Mouse (Mus musculus) embryonic facial prominence, embryonic 10.5 days (tissue): ENCODE measurements around the gene Mid1. TPM values are rescaled to one million over a fixed set of nuclear protein-coding genes. Genes with fewer than 3 reads are reported as not detected.
"Not testable (repeated sequence)": the region's sequence is repeated elsewhere in the genome, so short reads cannot be mapped to it uniquely, and the experiment has no call there.

Source experiments
- DNase-seq: peaks from one replicate; pipeline ENCODE4 v3.0.0-alpha.2; 2017; ENCODE audit warnings: low spot score
- H3K27ac ChIP-seq: fragments of 300-500 bp; sonication (generic); replicated peaks from 2 replicates; pipeline ENCODE4 v1.5.1; 2016; ENCODE audit warnings: mild to moderate bottlenecking
- H3K27me3 ChIP-seq: fragments of 300-500 bp; sonication (generic); replicated peaks from 2 replicates; pipeline ENCODE4 v1.6.1; 2016; ENCODE audit warnings: low read depth, mild to moderate bottlenecking; ENCODE audit not compliant: poor library complexity, severe bottlenecking
- H3K36me3 ChIP-seq: fragments of 300-500 bp; sonication (generic); replicated peaks from 2 replicates; pipeline ENCODE4 v1.6.1; 2016; ENCODE audit warnings: mild to moderate bottlenecking, moderate library complexity
- H3K4me1 ChIP-seq: fragments of 300-500 bp; sonication (generic); 2 replicates; pipeline ENCODE4 v1.6.1; 2016
- H3K4me3 ChIP-seq: fragments of 300-500 bp; sonication (generic); 2 replicates; pipeline ENCODE4 v1.5.1; 2016; ENCODE audit warnings: mild to moderate bottlenecking, moderate library complexity
- H3K9me3 ChIP-seq: fragments of 300-500 bp; sonication (generic); 2 replicates; pipeline ENCODE4 v1.6.1; 2016; ENCODE audit warnings: mild to moderate bottlenecking
- WGBS: fragments of 180-500 bp; shearing (Covaris S2); methylation state at CpG from one replicate; pipeline ENCODE4 v1.1.7; 2016; 5-methylcytosine and 5-hydroxymethylcytosine counted together
- polyA plus RNA-seq: library from polyadenylated mRNA; unstranded; fragments of >200 nt; fragmentation: Nextera tagmentation; extraction: Ambion mirVana; gene quantifications from 2 replicates; pipeline ENCODE4 v1.2.1, GENCODE M21; 2016

Mid1 gene
- polyA plus RNA-seq, 1 experiment from 2014 or later, result 18.6 TPM

GRCm38 (mm10) chrX:169979461-169980202 lies 294.6 kb downstream of the Mid1 start:
- H3K27ac ChIP-seq, H3K27me3 ChIP-seq, H3K4me3 ChIP-seq, H3K4me1 ChIP-seq, DNase-seq: not testable (repeated sequence)
- Histone ChIP-seq H3K36me3 (peaks cover 93% of the 10 kb centered on the region), H3K9me3 (peaks cover 94% of the 10 kb centered on the region)
- WGBS, result 86% methylated on average over 20 of the region's 20 CpGs

GRCm38 (mm10) chrX:169980203-169980556 lies 295.2 kb downstream of the Mid1 start:
- not testable (repeated sequence) for DNase-seq, H3K4me1 ChIP-seq, H3K27ac ChIP-seq, H3K27me3 ChIP-seq, H3K4me3 ChIP-seq
- H3K36me3 ChIP-seq, result peaks cover 93% of the 10 kb centered on the region
- H3K9me3 ChIP-seq, result peaks cover 94% of the 10 kb centered on the region
- WGBS, result 87% methylated on average over 6 of the region's 6 CpGs

- Histone ChIP-seq H3K9me3 (peaks cover 92% of the 10 kb centered on the region), H3K36me3 (peaks cover 93% of the 10 kb centered on the region), H3K27ac (no peak overlapping the region), H3K27me3 (no peaks in the 10 kb centered on the region), H3K4me1 (no peaks in the 10 kb centered on the region), H3K4me3 (no peak overlapping the region)
- DNase-seq, result no peak
- 86% methylated on average over 12 of the region's 12 CpGs for WGBS
Observed at GRCm38 (mm10) chrX:169980809-169981289, 295.9 kb downstream of the Mid1 start.

- Histone ChIP-seq H3K9me3 (peaks cover 93% of the 10 kb centered on the region), H3K36me3 (peaks cover 94% of the 10 kb centered on the region)
- H3K4me3 ChIP-seq, H3K27ac ChIP-seq, H3K4me1 ChIP-seq, DNase-seq, H3K27me3 ChIP-seq: not testable (repeated sequence)
- 91% methylated on average over 19 of the region's 19 CpGs for WGBS
Observed at GRCm38 (mm10) chrX:169981761-169982181, 296.8 kb downstream of the Mid1 start.

- not testable (repeated sequence) for DNase-seq, H3K4me3 ChIP-seq, H3K27ac ChIP-seq, H3K4me1 ChIP-seq, H3K27me3 ChIP-seq
- Histone ChIP-seq H3K36me3 (peaks cover 91% of the 10 kb centered on the region), H3K9me3 (peaks cover 89% of the 10 kb centered on the region)
- 93% methylated on average over 23 of the region's 23 CpGs for WGBS
Observed at GRCm38 (mm10) chrX:169982606-169983400, 297.8 kb downstream of the Mid1 start.

- Histone ChIP-seq H3K36me3 (peaks cover 88% of the 10 kb centered on the region), H3K9me3 (peaks cover 85% of the 10 kb centered on the region)
- H3K4me3 ChIP-seq, H3K27ac ChIP-seq, H3K4me1 ChIP-seq, DNase-seq, H3K27me3 ChIP-seq: not testable (repeated sequence)
- 91% methylated on average over 19 of the region's 19 CpGs for WGBS
Observed at GRCm38 (mm10) chrX:169983401-169984165, 298.6 kb downstream of the Mid1 start.

- H3K4me3 ChIP-seq, H3K27me3 ChIP-seq, DNase-seq, H3K4me1 ChIP-seq, H3K27ac ChIP-seq: not testable (repeated sequence)
- H3K9me3 ChIP-seq, result peaks cover 85% of the 10 kb centered on the region
- H3K36me3 ChIP-seq, result peaks cover 91% of the 10 kb centered on the region
- 91% methylated on average over 7 of the region's 7 CpGs for WGBS
Observed at GRCm38 (mm10) chrX:169984331-169984730, 299.3 kb downstream of the Mid1 start.

- Histone ChIP-seq H3K36me3 (peaks cover 91% of the 10 kb centered on the region), H3K9me3 (peaks cover 84% of the 10 kb centered on the region)
- H3K27ac ChIP-seq, DNase-seq, H3K4me3 ChIP-seq, H3K27me3 ChIP-seq, H3K4me1 ChIP-seq: not testable (repeated sequence)
- WGBS, result 93% methylated on average over 21 of the region's 21 CpGs
Observed at GRCm38 (mm10) chrX:169984853-169985252, 299.9 kb downstream of the Mid1 start.

- DNase-seq, H3K4me1 ChIP-seq, H3K27ac ChIP-seq, H3K27me3 ChIP-seq, H3K4me3 ChIP-seq: not testable (repeated sequence)
- WGBS, result 83% methylated on average over 18 of the region's 18 CpGs
- Histone ChIP-seq H3K36me3 (peaks cover 89% of the 10 kb centered on the region), H3K9me3 (peaks cover 83% of the 10 kb centered on the region)
Observed at GRCm38 (mm10) chrX:169985796-169986195, 300.8 kb downstream of the Mid1 start.

GRCm38 (mm10) chrX:169986519-169987367 lies 301.7 kb downstream of the Mid1 start:
- DNase-seq, result peak; percentile 73
- H3K27me3 ChIP-seq, H3K4me1 ChIP-seq: not testable (repeated sequence)
- 53% methylated on average over 51 of the region's 51 CpGs for WGBS
- Histone ChIP-seq H3K4me3 (peak overlapping the region; percentile 37), H3K9me3 (peaks cover 73% of the 10 kb centered on the region), H3K36me3 (peaks cover 80% of the 10 kb centered on the region), H3K27ac (peak overlapping the region; percentile 52)

GRCm38 (mm10) chrX:169987368-169987837 lies 302.4 kb downstream of the Mid1 start:
- H3K27me3 ChIP-seq, H3K27ac ChIP-seq, H3K4me3 ChIP-seq, H3K4me1 ChIP-seq: not testable (repeated sequence)
- Histone ChIP-seq H3K9me3 (peaks cover 67% of the 10 kb centered on the region), H3K36me3 (peaks cover 73% of the 10 kb centered on the region)
- WGBS, result 86% methylated on average over 28 of the region's 28 CpGs
- peak; percentile 52 for DNase-seq
